Mouse (Mus musculus): ENCODE measurements around the gene Spred2.

Gene Spred2

DNA sequence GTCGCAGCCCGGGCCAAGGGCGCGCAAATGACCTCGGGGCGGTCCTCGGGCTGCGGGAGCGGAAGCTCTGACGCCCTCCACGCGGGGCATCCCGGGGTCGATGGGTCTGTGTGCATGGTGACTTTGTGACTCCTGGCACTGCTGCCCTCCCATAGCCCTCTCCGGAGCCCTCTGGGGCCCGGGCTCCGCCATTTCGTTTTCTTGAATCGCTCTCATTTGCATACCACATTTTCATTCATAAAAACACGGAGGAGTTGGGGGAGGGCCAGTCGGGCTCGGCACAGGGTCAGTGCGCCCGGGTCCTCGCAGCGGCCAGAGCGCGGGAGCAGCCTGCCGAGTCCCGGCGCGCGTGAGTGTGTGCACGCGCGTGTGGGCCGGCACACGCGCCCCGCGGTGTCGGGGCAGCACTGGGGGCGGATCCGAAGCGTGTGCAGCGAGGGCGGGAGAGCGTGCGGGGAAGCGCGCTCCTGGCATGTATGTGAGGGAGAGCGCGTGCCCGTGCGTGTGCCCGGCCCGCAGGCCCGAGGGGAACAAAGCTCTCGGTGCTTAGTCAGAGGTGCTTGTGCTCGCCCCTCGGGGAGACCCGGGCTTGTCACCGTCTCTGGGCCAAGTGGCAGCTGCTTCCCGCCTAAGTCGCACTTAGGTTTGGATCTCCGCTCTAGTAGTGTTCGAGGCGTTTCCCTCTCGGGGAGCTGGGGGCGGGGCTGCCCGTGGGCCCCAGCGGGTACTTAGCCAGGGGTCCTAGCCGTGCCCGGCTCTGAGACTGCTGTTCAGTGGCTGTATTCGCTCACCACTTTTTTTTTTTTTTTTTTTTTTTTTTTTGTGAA lies 1.2 kb downstream of the Spred2 start:
- peak; percentile 62 for DNase-seq (ENCODE audit: low read depth)

DNA sequence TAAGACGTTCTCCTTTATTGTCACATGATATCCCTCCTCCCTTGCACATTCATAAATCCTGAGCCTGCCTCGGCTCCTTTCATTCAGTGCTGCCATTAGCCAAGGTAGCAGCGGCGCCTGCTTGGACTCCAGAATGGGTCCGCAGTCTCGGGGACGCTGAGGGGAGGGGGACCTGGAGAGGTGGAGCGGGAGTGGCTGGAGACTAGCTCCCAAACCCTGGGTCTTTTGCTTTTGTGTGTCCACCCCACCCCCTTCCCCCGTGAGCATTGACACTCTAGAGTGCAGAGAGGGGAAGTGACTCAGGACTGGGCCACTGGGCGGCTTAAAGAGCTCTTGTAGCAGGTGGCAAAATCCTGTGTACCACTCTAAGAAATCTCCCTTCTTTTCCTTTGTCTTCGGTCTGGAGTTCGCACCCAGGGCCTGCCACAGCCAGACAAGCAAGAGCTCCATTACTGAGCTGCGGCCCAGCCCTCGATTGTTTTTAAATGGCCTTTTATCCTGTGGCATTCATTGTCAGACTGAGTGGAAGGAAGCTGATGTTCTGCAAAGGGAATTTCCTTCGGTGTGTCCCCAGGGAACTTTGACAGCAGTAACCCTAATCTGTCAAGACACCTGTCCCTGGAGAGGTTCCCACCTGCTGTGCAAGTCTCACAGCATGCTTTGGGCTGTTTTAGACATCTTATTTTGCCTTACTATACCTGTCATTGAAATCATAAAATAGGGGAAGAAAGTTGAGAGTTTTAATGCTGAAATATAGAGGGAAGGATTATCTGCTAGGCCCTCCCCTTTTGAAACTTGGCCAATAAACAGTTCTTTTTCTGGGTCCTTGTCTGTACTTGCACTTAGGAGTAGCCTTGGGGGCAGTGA lies 2.0 kb downstream of the Spred2 start:
- peak; percentile 33 for DNase-seq (ENCODE audit: low read depth)

DNA sequence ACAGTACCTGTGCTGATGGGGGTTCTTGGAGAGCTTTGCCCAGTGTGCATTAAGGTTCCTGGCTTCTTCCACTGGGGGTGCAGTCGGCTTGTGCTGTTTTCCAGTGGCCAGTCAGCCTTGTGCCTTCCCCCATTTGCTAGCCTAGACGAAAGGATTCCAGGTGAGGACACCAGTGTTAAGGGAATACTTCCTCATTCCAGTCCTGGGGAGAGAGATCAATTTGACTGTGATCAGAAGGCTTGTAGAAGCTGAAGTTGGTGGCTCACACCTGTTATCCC lies 2.6 kb downstream of the Spred2 start:
- DNase-seq (ENCODE audit: low read depth) = no peak

DNA sequence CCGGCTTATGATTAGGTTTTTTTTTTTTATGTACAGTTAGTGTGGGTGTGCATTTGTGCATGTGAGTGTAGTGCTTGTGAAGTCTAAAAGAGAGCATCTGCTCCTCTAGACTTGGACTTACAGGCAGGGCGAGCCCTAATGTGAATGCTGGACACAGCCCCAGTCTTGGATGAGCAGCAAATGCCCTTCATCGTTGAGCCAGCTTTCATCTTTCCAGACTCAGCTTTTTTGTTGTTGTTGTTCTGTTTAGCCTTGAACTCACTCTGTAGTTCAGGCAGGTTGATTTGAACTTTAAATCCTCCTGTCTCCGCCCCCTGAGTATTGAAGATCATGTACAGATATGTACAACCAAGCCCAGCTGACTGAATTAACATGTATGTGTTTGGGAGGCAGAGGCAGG lies 4.5 kb downstream of the Spred2 start:
- no peak for DNase-seq (ENCODE audit: low read depth)

DNA sequence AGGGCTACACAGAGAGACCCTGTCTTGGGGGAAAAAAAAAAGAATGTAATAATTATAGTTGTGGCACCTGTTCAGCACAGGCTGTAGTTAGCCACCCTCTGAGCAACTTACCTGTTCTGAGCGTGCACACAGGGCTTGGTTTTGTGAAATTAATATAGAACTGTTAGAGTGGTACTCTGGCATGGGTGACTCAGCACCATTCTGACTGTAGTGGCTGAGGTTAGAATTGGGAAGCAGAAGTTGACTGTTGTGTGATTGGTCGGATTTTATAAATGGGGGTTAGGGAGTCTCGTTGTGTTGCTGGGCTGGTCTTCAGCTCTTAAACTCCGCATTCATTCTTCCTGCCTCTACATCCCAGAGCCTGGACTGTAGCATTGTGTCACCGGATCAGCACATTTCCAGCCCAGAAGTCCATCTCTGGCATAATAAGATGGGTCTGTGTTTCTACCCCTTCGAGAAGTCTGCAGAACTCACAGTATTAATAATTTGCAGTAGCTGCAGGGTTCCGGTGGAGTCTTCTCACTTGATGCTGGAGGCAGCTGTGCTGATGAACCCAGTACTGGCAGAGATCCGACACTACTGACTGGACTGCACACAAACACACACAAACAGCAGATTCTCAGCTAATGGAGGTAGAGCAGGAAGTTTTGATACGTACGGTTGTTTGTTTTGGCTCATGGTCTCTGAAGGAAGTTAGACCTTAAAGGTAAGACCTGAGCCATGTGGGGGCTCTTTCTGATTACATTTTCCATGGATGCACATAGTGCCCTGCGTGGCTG lies 5.1 kb downstream of the Spred2 start:
- DNase-seq (ENCODE audit: low read depth) = no peak

DNA sequence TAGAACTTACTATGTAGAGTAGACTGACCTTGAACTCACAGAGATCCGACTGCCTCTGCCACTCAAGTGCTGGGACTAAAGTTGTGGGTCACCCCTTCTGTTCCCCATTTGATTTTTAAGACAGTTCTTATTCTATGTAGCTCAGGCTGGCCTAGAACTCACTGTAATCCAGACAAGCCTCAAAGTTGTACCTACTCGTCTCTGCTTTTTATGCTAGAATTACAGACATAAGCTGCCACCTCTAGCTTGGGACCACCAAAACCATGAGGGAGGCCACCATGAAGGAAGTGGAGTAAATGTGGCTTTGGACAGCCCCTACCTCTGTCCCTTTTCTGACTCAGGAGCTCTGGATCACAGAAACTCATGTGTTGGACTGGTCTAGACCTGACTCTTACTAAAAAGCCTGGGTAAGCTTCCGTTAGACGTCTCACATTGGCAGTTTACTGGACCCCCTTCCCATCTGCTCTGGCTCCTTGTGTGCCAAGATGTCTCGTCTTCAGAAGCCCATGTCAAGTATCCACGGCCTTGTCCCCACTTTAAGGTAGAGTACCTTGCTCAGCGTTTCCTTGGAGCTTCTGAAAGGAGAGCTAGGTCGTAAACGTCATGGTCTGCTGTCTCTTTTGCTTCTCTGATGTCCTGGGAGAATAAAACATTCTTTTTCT lies 7.5 kb downstream of the Spred2 start:
- DNase-seq (ENCODE audit: low read depth) = no peak

DNA sequence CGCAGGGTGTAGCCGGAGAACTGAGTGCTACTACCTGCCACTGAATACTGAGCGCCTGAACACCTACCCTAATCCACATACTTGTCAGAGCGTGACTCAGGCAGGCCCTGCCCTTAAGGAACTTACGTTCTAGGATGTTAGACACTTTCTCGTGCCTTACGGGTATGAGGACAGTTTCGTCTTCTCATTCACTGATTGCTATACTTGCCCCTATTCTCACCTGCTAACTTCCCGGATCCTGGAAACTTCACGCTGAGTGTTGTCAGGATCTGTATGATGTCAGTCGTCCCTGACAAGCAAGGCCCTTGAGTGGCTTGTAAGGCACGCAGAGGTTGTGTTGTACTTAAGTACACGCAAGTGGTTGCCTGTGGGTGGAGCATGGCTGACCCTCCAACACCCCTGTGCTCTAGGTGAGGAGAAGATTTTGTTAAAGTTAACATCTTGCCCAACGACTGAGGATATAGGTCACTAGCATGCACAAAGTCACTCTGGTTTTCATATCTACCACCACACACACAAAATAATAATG lies 8.9 kb downstream of the Spred2 start:
- no peak for DNase-seq (ENCODE audit: low read depth)

DNA sequence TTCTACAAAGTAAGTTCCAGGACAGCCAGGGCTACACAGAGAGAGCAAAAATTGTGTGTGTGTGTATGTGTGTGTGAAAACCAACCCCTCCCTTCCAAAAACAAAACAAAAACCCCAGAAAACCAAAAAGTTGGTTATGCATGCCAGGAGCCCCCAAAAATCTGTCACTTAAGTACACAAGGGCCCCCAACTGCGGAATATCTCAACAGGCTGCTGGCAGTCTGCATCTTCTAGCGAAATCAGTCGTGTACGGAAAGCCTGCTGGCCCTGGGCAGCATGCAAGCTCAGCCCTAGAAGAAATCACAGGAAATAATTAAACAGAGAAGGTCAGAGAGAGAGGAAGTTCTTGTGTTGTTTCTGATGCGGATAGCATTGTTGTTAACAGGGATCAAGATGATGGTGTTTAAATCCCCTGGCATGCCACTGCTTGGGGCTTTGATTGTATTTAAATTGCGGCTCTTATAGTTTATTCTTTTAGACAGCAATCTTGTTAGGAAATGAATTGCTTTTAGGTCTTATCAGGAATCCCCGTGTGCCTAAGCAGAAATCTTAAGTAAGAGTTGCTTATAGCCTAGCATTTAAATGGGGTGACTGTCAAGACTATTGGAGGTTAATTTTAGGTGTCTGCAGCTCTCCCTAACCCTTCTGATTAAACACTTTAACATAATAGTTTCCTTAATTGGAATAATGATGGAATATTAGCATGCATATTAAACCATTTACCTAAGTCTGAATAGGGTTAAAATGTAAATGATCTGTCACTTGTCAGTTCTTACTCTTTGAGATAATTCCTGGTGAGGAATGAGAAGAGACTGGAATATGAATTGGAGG lies 11.6 kb downstream of the Spred2 start:
- DNase-seq (ENCODE audit: low read depth) = no peak

DNA sequence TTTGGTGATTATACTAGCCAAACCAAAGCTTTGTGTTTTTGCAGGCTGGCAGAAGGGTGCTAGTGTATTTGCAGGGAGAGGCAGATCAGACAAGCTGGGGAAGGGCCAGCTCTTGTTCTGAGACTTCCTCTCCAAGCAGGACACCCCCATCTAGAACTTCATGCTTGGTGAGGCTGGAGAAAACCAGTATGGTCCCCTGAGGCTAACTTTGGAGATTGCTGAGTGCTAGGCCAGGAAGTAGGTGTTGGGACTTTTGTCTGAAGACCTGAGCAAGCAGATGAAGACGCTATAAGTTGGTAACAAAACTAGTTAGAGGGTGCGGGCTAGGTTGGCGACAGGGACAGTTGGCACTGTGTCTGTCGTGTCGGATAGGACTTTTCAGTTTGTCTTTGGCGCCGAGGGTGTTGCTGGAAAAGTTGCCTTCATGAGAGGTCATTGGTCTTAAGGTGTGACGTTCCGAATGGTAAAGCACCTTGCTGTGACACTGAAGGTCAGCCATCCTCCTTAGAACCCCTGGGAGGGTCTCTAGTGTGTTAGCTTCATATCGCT lies 14.4 kb downstream of the Spred2 start:
- no peak for DNase-seq (ENCODE audit: low read depth)

DNA sequence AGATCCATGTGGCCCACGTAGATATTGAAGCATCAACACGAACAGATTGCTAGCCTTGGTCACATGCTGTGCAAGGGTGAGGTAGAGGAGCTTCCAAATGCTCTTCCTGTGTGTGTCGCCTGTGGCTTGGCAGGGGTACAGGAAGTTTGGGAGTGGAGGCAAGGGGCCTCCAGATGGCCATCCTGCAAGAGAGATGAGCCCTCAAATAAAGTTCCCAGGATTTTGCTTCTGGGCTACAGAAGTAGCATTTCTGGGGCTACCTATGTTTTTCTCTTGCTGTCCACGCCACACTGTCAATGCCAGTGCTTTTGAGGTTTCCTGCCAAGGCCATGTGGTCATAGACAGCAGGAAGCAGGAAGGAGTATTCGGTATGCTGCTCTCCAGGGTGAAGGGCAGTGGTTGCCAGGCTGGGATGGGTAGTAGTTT lies 15.1 kb downstream of the Spred2 start:
- DNase-seq (ENCODE audit: low read depth) = no peak

DNA sequence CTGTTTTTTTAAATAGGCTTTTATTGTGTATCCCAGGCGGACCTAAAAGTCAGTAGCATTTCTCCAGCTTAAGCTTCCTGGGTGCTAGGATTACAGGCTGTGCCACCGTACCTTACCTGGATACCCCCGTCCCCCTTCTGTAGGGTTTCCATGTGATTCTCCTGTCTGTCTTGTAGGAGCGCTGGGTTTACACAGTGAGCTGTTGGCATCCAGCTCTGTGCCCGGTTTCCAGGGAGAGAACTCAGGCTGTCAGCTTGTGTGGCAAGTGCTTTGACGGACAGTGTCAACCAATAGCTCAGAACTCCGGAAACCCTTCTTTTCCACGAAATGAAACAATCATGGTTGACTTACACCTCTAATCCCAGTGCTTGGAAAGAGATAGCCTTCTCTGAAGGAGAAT lies 15.7 kb downstream of the Spred2 start:
- DNase-seq (ENCODE audit: low read depth) = no peak

DNA sequence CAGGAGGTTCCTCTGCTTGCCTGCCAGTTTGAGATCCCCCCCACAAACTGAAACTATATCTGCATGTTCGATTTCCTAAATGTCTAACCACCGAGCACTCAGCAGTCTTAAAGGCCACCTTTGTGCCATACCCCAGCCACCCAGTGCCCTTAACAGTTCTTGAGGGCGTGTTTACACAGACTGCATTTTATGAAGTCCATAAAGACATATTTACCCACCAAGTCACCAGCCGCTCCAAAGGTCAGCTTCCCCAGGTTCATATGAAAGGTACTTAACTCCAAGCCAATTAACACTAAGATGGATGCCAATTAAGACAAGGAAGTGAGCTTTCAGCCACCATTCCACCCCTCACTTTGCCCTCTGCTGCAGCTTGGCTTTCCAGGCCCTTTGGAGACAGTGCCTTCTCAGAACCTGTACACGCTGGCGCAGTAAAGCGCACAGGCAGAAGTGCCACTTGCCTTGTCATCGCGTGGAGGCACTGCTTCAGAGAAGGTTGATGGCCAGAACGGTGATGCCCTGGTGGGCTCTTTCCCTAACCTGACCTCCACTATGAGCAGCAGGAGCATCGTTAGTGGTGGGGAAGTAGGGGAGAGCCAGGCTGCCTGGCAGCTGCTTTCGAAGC lies 17.1 kb downstream of the Spred2 start:
- no peak for DNase-seq (ENCODE audit: low read depth)

DNA sequence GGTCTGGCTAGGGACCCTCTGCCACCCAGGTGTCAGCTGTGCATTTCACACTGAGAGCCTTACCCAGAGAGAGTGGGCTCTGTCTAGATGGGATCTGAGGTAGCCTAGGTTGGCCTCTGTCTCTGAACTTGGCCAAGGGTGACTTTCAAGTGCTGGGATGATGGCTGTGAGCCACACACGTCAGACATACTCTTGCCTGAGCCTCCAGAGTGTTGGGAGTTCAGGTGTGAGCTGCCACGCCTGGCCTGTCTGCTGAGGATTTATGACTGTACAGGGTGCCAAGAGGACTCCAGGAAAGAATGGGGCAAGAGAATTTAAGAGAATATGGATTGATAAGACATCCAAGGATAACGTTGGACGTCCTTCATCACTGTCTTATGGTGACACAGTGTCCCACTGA lies 17.8 kb downstream of the Spred2 start:
- no peak for DNase-seq (ENCODE audit: low read depth)

DNA sequence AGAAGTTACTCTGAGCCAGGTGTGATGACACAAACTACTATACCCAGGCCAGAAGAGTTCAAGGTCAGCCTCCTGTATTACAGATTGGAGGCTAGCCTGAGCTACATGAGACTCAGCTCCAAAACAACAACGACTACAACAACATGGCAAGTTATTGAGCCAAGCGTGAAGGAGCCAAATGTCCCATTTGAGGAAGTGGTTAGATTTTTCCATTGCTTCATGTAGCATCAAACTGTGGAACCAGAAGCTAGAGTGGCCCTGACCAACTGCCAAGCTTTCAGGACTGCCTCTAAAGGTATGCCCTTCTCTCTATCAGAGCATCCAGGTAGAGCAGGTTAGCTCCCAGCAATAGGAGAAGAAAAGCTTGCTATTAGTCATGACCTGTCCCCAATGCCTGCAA lies 19.6 kb downstream of the Spred2 start:
- no peak for DNase-seq (ENCODE audit: low read depth)

DNA sequence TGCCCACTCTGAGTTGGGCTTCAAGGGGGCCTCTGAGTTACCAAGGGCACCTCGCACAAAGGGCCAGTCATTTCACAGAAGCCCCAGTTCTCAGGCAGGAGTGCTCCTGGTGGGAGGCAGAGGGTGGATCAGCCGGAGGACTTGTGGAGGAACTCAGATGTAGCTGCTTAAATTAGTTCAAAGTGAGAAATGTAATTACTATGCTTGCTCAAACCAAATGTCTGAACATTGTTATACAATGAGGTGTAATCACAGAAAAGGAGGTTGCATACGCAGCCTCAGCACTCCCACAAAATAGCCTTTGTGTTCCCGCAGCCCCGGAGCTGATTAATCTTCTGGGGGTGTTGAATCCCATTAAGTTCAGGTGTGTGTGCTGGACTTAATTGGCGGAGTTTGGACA lies 20.5 kb downstream of the Spred2 start:
- DNase-seq (ENCODE audit: low read depth) = no peak

DNA sequence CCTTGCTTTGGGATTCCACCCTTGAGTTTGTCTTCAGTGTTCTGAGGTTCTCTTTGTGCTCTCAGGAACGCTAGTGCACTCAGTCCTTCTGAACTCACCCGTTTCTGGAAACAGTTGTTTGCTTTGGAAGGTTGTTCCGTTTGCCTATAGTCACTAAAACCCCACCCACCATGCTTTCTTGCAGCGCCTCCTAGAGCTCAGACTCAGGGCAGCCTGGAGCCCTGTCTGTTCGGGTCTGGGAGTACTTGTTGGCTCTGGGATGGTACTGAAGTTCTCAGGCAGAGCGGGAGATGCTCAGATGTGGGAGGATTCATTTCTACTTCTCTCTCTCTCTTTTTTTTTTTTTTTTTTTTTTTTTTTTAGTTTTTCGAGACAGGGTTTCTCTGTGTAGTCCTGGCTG lies 22.5 kb downstream of the Spred2 start:
- DNase-seq (ENCODE audit: low read depth) = no peak

DNA sequence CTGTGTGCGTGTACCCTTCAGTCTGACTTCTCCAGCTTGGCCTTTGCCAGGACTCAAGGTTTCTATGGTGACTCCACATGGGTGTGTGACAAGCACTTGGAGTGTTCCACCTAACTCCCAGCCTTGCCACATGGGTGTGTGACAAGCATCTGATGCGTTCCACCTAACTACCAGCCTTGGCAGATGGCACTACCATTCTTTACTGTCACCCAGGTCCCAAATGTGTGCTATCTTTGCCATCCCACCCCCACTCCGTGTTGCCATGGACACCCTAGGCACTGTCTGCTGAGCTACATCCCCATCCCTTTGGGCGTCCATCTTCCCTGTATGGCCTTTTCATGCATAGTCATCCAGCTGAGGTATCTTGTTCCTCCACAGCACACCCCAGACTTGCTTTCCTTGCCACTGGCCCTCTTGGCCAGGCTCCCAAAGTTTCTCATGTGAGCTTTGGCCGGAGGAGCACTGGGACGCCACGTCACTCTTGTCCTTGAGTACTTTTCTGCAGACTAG lies 23.5 kb downstream of the Spred2 start:
- DNase-seq (ENCODE audit: low read depth) = no peak

DNA sequence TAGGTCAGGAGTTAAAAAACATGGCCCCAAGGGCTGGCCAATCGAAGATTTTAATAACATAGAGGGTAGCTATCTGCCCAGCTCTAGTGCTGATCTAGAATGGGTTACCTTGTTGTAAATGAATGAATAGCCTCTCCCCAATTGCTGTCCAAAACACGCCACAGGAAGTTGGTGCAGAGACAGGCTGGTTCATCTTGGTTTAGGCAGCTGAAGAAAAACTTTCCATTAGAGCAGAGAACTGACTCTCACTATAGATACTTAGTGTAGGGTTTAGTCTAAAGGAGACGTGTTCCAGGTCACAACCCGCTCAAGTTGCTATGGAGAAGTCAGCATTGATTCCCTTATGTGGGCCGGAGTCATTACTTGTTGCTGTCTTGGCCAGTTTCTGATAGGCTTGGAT lies 25.6 kb downstream of the Spred2 start:
- DNase-seq (ENCODE audit: low read depth) = no peak

DNA sequence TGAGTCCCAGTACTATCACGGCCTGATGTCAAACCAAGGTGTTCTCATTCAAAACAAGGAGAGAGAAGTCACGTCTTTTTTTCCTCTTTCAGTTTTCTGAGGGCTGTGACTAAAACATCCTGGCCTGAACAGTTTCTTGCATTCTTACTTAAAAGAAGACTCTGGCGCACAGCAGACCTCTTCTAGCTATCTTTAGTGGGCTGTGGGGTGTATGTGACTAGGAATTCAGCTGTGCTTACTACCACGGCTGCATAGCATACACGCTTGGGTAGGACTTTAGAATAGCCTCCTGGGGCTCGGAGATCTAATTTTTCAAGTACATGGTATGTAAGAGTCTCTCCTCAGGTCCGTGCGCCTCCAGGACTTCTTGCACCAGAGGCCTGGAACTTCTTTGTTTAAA lies 26.0 kb downstream of the Spred2 start:
- no peak for DNase-seq (ENCODE audit: low read depth)

DNA sequence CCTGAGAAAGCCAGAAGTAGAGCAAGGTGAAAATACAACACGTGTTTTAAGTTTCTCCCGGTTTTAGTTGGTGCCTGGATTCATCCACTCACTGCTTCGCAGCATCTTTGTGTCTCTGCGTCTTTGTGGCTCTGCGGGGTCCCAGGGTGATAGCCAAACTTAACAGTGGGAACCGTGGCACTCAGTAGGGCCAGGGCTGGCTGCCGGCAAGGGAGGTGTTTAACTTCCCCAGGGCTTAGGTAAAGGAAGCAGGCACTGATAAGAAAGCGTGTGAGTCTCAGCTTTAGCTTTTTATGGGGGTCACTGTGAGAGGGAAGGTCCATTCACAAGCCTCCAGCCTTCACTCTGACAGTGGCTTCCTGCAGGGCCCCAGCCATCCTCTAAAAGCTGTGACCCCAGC lies 28.8 kb downstream of the Spred2 start:
- DNase-seq (ENCODE audit: low read depth) = no peak
